ENCODE assay signal across 19 mouse cellular contexts in genomic region chr3:96982666-96983065, GRCm38 (mm10).
DNase-seq lines count a peak whose midpoint lies in the region; ATAC-seq lines count a peak whose summit lies in the region.
"Had no signal": no experiment of that assay in that cellular context is flagged by ENCODE, and none has a peak within 500 bp of the region (broad histone marks: within the 10 kb centered on the region; RNA-seq: fewer than 3 reads in every experiment).

No protein-coding gene starts in this region.

- no peak for DNase-seq in cerebellum, postnatal 4 days (ENCODE audit: low spot score in 2 of 2)
- DNase-seq in cerebellum, adult 11-12 months, result peak; percentile 84
- peak; percentile 87 for DNase-seq in cerebellum, adult 9-11 months
- peak; percentile 4 for DNase-seq in retina, embryonic 14.5 days (ENCODE audit: low spot score)
- DNase-seq in thymus, adult 18-20 months, result no peak
- no peak for DNase-seq in T-cell, adult 2 months (ENCODE audit: low spot score)
- DNase-seq: adrenal gland, postnatal 10 days; forebrain, postnatal 0 days; gastrocnemius, postnatal 10 days; heart, postnatal 10 days; kidney, adult 2 months; layer of hippocampus, postnatal 36 days; liver; lung, embryonic 14.5 days; lung, postnatal 14 days; midbrain, embryonic 14.5 days; right cerebral cortex, postnatal 4 days; thymus, postnatal 14 days had no signal

- ATAC-seq in cerebellum, adult (ENCODE audit: insufficient number of reproducible peaks, low FRiP score, low TSS enrichment), result peak; percentile 89
- ATAC-seq: forebrain, postnatal 0 days had no signal

Comparison
In these comparisons a context has a peak if more than half of its experiments do, and no peak if none do; other contexts are left out.
1. DNase-seq: peak in cerebellum, adult 11-12 months (single experiment), cerebellum, adult 9-11 months (single experiment) and retina, embryonic 14.5 days (single experiment); none in cerebellum, postnatal 4 days (0 of 2), thymus, adult 18-20 months (0 of 2) and T-cell, adult 2 months (single experiment).